Mouse (Mus musculus): Measurements from ENCODE around the gene Fam3c. TPM values are rescaled to one million over a fixed set of nuclear protein-coding genes. Genes with fewer than 3 reads are reported as not detected.

Fam3c gene
- polyA plus RNA-seq, 1 experiment: 19.4 TPM

DNA sequence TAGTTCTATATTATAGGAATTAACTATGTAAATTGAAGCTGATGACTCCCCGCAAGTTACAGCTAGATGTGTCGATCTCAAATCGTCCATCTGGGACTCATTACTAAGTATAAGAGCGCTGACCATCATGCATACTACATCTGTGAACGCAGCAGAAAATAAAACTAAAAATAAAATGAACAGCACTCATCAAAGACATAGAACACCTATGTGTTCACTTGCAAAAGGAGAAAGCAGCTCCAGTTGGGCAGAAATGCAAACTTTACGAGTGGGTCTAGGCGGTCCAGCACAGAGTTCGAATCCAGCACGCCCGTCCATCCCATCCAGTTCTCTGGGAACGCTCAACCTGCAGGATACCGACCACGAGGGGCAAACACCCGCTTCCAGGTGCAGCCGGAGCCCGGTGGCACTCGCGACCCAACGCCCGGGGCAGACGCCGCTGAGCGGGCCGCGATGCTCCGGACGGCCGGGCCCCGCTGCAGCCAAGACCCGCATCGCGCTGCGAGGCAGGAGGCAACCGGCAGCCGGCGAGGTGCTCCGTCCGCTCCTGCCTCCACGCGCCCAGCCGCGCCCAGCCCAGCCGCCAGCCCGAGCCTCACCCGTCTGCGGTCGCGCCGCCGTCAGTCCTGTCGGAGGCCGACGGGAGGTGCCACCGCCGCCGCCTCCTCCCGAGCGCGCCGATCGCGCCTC, 502 bp downstream of the Fam3c start:
- Histone ChIP-seq H3K27me3 (ENCODE audit: control insufficient read depth, insufficient read depth, insufficient read length) (no peaks in the 10 kb centered on the region), H3ac (ENCODE audit: control insufficient read depth, insufficient read length) (peak overlapping the region; percentile 35), H3K79me2 (ENCODE audit: control insufficient read depth, insufficient read depth) (peaks cover 4% of the 10 kb centered on the region), H3K4me2 (ENCODE audit: low read depth) (peak overlapping the region; percentile 83), H3K36me3 (ENCODE audit: control insufficient read depth, insufficient read depth) (no peaks in the 10 kb centered on the region), H3K4me3 (peak overlapping the region; percentile 30)
- TF ChIP-seq REST (IDR thresholded peaks at IDR 0.05; ENCODE audit: insufficient read depth, insufficient read length): no peak
- TF ChIP-seq MYOG (IDR thresholded peaks at IDR 0.05; ENCODE audit: control insufficient read depth in 1 of 3, insufficient read depth in 1 of 3, insufficient read length in 2 of 3, low read depth in 2 of 3): no peak
- TF ChIP-seq SRF (IDR thresholded peaks at IDR 0.05; ENCODE audit: control insufficient read depth, insufficient read length, low read depth): no peak
- TF ChIP-seq USF1 (IDR thresholded peaks at IDR 0.05; ENCODE audit: low read depth): no peak
- TF ChIP-seq POLR2A (IDR thresholded peaks at IDR 0.05; ENCODE audit: insufficient read length, low read depth): peak; percentile 75
- peak in 1 of 3 experiments; percentile 56 for TF ChIP-seq MYOD1 (IDR thresholded peaks at IDR 0.05; ENCODE audit: control insufficient read depth in 1 of 3, insufficient read length in 2 of 3, low read depth in 2 of 3)
- TF ChIP-seq CEBPB (IDR thresholded peaks at IDR 0.05; ENCODE audit: insufficient read depth, poor library complexity, severe bottlenecking): no peak
- TF ChIP-seq POLR2AphosphoS2 (IDR thresholded peaks at IDR 0.05; ENCODE audit: insufficient read length, low read depth): peak; percentile 7
- TF ChIP-seq TCF12 (IDR thresholded peaks at IDR 0.05; ENCODE audit: insufficient read depth, poor library complexity, severe bottlenecking): no peak
- TF ChIP-seq TCF3 (IDR thresholded peaks at IDR 0.05; ENCODE audit: insufficient read length, low read depth): no peak
- no peak for TF ChIP-seq E2F4 (IDR thresholded peaks at IDR 0.05; ENCODE audit: insufficient read depth)
- TF ChIP-seq MAX (IDR thresholded peaks at IDR 0.05; ENCODE audit: low read depth): no peak

DNA sequence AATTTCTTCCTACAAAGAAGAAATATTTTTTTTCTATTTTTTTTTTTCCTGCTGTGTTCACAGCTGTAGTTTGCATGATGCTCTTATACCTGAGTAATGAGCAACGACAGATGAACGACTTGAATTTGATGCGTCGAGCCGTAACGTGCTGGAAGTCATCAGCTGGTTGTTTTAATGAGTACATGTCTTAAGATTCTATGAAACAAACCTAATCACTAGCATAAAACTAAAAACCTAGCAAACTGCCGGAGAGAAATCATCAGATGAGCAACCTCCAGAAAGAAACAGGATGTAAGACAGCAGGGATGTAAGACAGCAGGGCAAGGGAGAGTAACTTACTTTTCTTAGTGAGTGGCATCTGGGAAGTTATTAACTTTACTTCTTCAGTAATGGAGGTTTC, 1.4 kb downstream of the Fam3c start:
- H3K4me2 ChIP-seq (ENCODE audit: low read depth): peak overlapping the region; percentile 83
- no peaks in the 10 kb centered on the region for H3K36me3 ChIP-seq (ENCODE audit: control insufficient read depth, insufficient read depth)
- H3K4me3 ChIP-seq: peak overlapping the region; percentile 30
- H3K79me2 ChIP-seq (ENCODE audit: control insufficient read depth, insufficient read depth): peaks cover 4% of the 10 kb centered on the region
- TF ChIP-seq MYOD1 (IDR thresholded peaks at IDR 0.05; ENCODE audit: control insufficient read depth in 1 of 3, insufficient read length in 2 of 3, low read depth in 2 of 3) (no peak), E2F4 (IDR thresholded peaks at IDR 0.05; ENCODE audit: insufficient read depth) (no peak), CEBPB (IDR thresholded peaks at IDR 0.05; ENCODE audit: insufficient read depth, poor library complexity, severe bottlenecking) (no peak), REST (IDR thresholded peaks at IDR 0.05; ENCODE audit: insufficient read depth, insufficient read length) (no peak), USF1 (IDR thresholded peaks at IDR 0.05; ENCODE audit: low read depth) (no peak), POLR2A (IDR thresholded peaks at IDR 0.05; ENCODE audit: insufficient read length, low read depth) (no peak)
- no peaks in the 10 kb centered on the region for H3K27me3 ChIP-seq (ENCODE audit: control insufficient read depth, insufficient read depth, insufficient read length)
- no peak overlapping the region for H3ac ChIP-seq (ENCODE audit: control insufficient read depth, insufficient read length)

DNA sequence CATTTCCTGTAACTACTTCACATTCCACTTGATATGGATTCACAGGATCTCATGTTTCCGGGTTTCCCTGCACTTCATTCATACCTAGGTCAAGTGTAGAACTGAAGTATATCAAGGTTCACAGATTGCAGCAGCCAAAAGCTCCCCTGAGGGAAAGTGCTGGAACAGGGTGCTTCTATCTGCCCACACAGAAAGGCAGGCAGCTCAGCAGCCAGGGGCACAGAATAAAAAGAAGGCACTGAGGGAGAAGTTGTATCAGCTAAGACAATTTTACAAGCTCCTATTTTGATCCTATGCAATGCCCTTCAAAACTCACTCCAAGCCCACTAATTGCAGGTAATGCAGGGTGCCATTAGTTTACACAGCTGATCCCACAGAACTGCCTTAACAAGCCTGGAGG, 2.0 kb downstream of the Fam3c start:
- Histone ChIP-seq H3K27me3 (ENCODE audit: control insufficient read depth, insufficient read depth, insufficient read length) (no peaks in the 10 kb centered on the region), H3K36me3 (ENCODE audit: control insufficient read depth, insufficient read depth) (no peaks in the 10 kb centered on the region), H3K4me3 (no peak overlapping the region), H3ac (ENCODE audit: control insufficient read depth, insufficient read length) (no peak overlapping the region), H3K79me2 (ENCODE audit: control insufficient read depth, insufficient read depth) (peaks cover 4% of the 10 kb centered on the region), H3K4me2 (ENCODE audit: low read depth) (no peak overlapping the region)
- TF ChIP-seq E2F4 (IDR thresholded peaks at IDR 0.05; ENCODE audit: insufficient read depth) (no peak), SRF (IDR thresholded peaks at IDR 0.05; ENCODE audit: control insufficient read depth, insufficient read length, low read depth) (no peak), TCF3 (IDR thresholded peaks at IDR 0.05; ENCODE audit: insufficient read length, low read depth) (no peak), MYOG (IDR thresholded peaks at IDR 0.05; ENCODE audit: control insufficient read depth in 1 of 3, insufficient read depth in 1 of 3, insufficient read length in 2 of 3, low read depth in 2 of 3) (no peak), POLR2A (IDR thresholded peaks at IDR 0.05; ENCODE audit: insufficient read length, low read depth) (no peak), MAX (IDR thresholded peaks at IDR 0.05; ENCODE audit: low read depth) (no peak), REST (IDR thresholded peaks at IDR 0.05; ENCODE audit: insufficient read depth, insufficient read length) (no peak), TCF12 (IDR thresholded peaks at IDR 0.05; ENCODE audit: insufficient read depth, poor library complexity, severe bottlenecking) (no peak)

DNA sequence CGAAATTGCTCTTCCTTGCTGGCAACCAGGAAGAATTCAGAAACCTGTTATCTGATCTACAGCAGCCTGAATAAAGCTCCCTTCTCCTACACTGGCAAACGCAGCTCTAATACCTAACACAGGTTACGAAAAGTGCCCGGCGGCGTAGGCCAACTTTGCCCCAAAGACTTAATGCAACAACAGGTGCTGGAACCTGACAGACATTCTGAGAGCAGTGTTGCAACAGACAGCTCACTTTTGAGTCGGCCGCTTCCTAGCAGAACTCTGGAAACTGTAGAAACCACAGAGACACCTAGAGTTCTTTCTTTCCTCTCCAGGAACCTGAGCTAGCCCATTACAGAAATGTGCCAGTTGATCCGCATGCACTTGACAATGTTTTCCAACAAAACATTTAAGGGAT, 4.5 kb downstream of the Fam3c start:
- Histone ChIP-seq H3K36me3 (ENCODE audit: control insufficient read depth, insufficient read depth) (no peaks in the 10 kb centered on the region), H3ac (ENCODE audit: control insufficient read depth, insufficient read length) (no peak overlapping the region), H3K4me2 (ENCODE audit: low read depth) (no peak overlapping the region), H3K79me2 (ENCODE audit: control insufficient read depth, insufficient read depth) (peaks cover 4% of the 10 kb centered on the region), H3K27me3 (ENCODE audit: control insufficient read depth, insufficient read depth, insufficient read length) (no peaks in the 10 kb centered on the region), H3K4me3 (no peak overlapping the region)
- TF ChIP-seq USF1 (IDR thresholded peaks at IDR 0.05; ENCODE audit: low read depth): no peak
- TF ChIP-seq SRF (IDR thresholded peaks at IDR 0.05; ENCODE audit: control insufficient read depth, insufficient read length, low read depth): no peak

DNA sequence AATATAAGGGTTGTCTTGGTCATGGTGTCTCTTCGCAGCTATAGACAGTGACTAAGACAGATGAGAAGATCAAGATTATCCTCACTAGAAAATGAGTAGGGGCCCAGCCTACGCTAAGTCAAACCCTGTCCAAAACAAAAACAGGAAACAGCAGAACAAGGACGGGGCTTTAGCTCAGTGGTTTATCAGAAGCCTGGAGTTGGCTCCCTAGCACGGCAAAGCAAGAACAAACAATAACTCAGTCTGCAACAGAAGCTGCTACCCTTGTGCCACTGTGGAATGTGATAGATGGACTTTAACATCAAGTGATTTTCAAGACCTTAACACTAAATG, 5.8 kb downstream of the Fam3c start:
- H3K4me2 ChIP-seq (ENCODE audit: low read depth): no peak overlapping the region

More for the DNA sequence above, 5.8 kb downstream of the Fam3c start:
- Histone ChIP-seq H3K79me2 (ENCODE audit: control insufficient read depth, insufficient read depth) (peaks cover 11% of the 10 kb centered on the region), H3ac (ENCODE audit: control insufficient read depth, insufficient read length) (no peak overlapping the region), H3K27me3 (ENCODE audit: control insufficient read depth, insufficient read depth, insufficient read length) (no peaks in the 10 kb centered on the region), H3K4me3 (no peak overlapping the region), H3K36me3 (ENCODE audit: control insufficient read depth, insufficient read depth) (no peaks in the 10 kb centered on the region)
- TF ChIP-seq MYOG (IDR thresholded peaks at IDR 0.05; ENCODE audit: control insufficient read depth in 1 of 3, insufficient read depth in 1 of 3, insufficient read length in 2 of 3, low read depth in 2 of 3): no peak
